Mouse (Mus musculus): ENCODE results near the gene Arhgef38. TPM values are rescaled to one million over a fixed set of nuclear protein-coding genes. Genes with fewer than 3 reads are reported as not detected.

Gene Arhgef38
- polyA plus RNA-seq, 1 experiment from 2014 or later: not detected

DNA sequence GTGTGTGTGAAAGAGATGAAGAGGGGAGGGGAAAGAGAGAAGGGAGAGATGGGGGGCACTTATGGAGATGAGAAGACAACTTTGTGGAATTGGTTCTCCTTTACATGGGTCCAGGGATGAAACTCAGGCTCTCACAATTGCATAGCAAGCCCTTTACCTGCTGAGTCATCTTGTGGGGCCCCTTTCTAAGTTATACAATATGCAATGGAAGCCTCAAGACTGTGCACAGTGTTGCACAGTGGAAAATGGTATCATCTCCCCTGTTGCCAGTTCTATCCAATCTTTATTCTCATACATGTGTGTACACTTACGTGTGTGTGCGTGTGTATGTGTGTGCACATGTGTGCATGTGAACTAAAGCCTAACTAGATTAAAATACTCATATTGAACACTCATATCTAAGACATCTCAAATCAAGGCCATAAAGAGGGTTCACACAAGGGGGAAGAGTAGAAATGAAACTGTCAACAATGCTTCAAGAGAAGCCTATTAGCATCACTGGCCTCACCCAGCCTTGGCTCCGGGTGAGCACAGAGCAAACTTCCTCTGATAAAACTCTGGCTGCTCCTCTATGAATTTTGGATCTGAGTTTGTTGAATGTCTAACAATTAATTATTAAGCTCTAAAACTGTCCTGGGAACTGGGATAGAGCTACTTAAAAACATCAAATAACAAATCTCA lies 21.2 kb downstream of the Arhgef38 start:
- Histone ChIP-seq H3K9ac (no peak overlapping the region), H3K4me1 (replicated peaks) (no peaks in the 10 kb centered on the region), H3K4me3 (replicated peaks) (no peak overlapping the region), H3K4me2 (no peak overlapping the region), H3K27me3 (no peaks in the 10 kb centered on the region), H3K9me3 (replicated peaks) (no peaks in the 10 kb centered on the region), H3K27ac (no peak overlapping the region), H3K36me3 (no peaks in the 10 kb centered on the region)
- DNase-seq: no peak
- WGBS (ENCODE audit: insufficient replicate concordance): 80% methylated on average over 3 of the region's 3 CpGs
- no peak for ATAC-seq (ENCODE audit: low read depth)

DNA sequence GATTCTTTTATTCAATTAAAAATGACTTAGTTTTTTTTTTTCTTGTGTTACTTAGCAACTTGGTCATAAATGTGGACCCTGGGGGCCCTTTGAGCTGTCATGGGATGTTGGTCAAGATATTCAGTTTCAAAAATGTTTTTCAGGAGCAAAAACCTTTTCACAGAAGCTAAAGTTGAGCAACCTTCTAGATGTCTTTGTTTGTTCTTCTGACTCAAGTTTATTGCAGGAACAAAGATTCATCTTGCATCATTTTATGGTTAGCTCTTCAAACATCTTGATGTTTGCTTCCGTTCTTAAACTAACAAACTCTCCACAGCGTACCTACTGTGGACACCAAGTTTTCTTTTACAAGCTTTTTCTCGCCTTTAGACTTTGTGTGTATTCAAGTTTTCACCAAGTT lies 23.4 kb downstream of the Arhgef38 start:
- Histone ChIP-seq H3K9me3 (replicated peaks) (no peaks in the 10 kb centered on the region), H3K36me3 (no peaks in the 10 kb centered on the region), H3K27me3 (no peaks in the 10 kb centered on the region), H3K9ac (no peak overlapping the region), H3K4me2 (no peak overlapping the region), H3K27ac (no peak overlapping the region), H3K4me1 (replicated peaks) (no peaks in the 10 kb centered on the region), H3K4me3 (replicated peaks) (no peak overlapping the region)
- DNase-seq: no peak
- WGBS (ENCODE audit: insufficient replicate concordance): 57% methylated on average over 3 of the region's 3 CpGs
- ATAC-seq (ENCODE audit: low read depth): no peak

DNA sequence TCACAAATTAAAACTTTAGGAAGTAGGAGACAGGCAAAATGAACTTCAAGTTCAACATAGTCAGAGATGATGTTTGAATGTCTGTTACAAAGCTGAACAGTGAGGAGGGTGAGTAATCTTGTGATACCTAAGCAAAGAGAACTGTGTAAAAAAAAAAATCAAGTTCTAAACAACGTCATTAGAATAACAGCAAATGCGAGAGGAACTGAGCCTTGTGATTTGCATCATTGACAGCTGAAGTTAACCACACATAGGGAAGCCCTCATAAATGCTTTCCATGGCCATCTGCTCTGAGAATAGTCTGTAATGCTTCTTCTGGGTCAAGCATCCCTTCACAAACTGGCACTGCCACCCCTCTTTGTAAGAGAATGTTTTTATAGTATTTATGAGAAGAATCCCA lies 31.0 kb downstream of the Arhgef38 start:
- no peak for ATAC-seq (ENCODE audit: low read depth)

DNA sequence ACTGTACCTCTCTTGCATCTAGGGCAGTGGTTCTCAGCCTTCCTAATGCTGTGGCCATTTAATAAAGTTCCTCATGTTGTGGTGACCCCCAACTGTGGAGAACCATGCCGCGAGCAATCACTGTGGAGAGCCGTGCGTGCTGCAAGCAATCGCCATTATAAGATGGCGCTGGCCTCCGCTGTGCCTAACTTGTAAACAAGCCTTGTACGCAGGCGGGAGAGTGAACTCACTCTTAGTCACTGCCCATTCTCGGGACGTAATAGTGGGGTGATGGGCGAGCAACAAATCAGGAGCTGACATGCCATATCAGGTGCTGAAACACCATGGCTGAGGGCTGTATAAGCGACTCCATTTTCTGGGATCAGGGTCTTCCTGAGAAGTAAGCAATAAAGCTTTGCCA lies 32.6 kb downstream of the Arhgef38 start:
- no peak for ATAC-seq (ENCODE audit: low read depth)
- Histone ChIP-seq H3K36me3 (no peaks in the 10 kb centered on the region), H3K4me3 (replicated peaks) (no peak overlapping the region), H3K27me3 (no peaks in the 10 kb centered on the region), H3K4me2 (no peak overlapping the region), H3K27ac (no peak overlapping the region), H3K9me3 (replicated peaks) (no peaks in the 10 kb centered on the region), H3K4me1 (replicated peaks) (no peaks in the 10 kb centered on the region), H3K9ac (no peak overlapping the region)
- DNase-seq: no peak
- WGBS (ENCODE audit: insufficient replicate concordance): 79% methylated on average over 13 of the region's 13 CpGs

More for the DNA sequence above, 31.0 kb downstream of the Arhgef38 start:
- no peaks in the 10 kb centered on the region for H3K9me3 ChIP-seq (replicated peaks)
- no peaks in the 10 kb centered on the region for H3K4me1 ChIP-seq (replicated peaks)
- H3K4me2 ChIP-seq: no peak overlapping the region
- no peak for DNase-seq
- WGBS (ENCODE audit: insufficient replicate concordance): 52% methylated on average over 2 of the region's 2 CpGs
- no peaks in the 10 kb centered on the region for H3K27me3 ChIP-seq
- H3K4me3 ChIP-seq (replicated peaks): no peak overlapping the region
- H3K27ac ChIP-seq: no peak overlapping the region
- no peak overlapping the region for H3K9ac ChIP-seq
- H3K36me3 ChIP-seq: no peaks in the 10 kb centered on the region

DNA sequence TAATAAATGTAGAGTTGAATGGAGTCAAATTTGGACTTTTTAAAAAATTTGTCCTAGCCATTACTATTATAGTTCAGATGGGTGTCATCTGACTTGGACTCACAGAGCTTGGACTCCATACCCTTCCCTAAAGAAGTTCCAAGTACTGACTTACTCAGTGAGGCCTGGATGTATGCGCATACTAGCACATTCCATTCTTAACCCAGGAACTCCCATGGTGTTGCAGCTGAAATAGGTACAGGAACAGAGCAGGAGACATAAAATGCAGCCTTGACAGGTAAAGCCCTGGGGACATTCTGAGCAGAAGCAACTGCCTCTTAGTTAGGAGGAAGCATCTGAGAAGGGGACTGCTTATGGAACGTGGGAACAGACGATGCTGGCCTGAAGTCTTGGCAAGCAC lies 45.8 kb downstream of the Arhgef38 start:
- H3K36me3 ChIP-seq: no peaks in the 10 kb centered on the region
- ATAC-seq (ENCODE audit: low read depth) (no peak), DNase-seq (no peak)
- H3K4me3 ChIP-seq (replicated peaks): no peak overlapping the region
- no peak overlapping the region for H3K4me2 ChIP-seq
- no peaks in the 10 kb centered on the region for H3K9me3 ChIP-seq (replicated peaks)
- no peaks in the 10 kb centered on the region for H3K4me1 ChIP-seq (replicated peaks)
- no peaks in the 10 kb centered on the region for H3K27me3 ChIP-seq
- H3K9ac ChIP-seq: no peak overlapping the region
- no peak overlapping the region for H3K27ac ChIP-seq
- 66% methylated on average over 3 of the region's 3 CpGs for WGBS (ENCODE audit: insufficient replicate concordance)

DNA sequence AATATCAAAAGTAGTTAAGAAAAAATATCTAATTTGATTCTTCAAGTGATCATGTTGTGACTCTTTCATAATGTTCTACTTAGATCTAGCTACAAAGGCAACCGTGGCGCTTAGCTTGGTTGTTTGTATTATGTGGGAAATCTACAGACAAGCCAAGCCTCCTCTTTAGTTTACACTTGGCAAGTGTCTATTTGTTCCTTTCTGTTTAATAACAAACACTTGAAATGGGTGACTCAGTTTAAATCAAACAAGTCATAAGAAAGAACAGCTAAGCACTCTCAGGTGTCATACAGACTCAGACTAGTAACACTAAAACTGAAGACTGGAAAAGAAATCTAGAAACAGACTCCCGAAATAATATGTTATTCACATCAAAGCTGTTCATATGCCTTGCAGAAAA lies 47.2 kb downstream of the Arhgef38 start:
- Histone ChIP-seq H3K4me3 (replicated peaks) (no peak overlapping the region), H3K9ac (no peak overlapping the region), H3K36me3 (no peaks in the 10 kb centered on the region), H3K9me3 (replicated peaks) (no peaks in the 10 kb centered on the region), H3K27me3 (no peaks in the 10 kb centered on the region), H3K4me1 (replicated peaks) (no peaks in the 10 kb centered on the region), H3K4me2 (no peak overlapping the region), H3K27ac (no peak overlapping the region)
- DNase-seq (no peak), ATAC-seq (ENCODE audit: low read depth) (no peak)
- 61% methylated on average over 3 of the region's 3 CpGs for WGBS (ENCODE audit: insufficient replicate concordance)

DNA sequence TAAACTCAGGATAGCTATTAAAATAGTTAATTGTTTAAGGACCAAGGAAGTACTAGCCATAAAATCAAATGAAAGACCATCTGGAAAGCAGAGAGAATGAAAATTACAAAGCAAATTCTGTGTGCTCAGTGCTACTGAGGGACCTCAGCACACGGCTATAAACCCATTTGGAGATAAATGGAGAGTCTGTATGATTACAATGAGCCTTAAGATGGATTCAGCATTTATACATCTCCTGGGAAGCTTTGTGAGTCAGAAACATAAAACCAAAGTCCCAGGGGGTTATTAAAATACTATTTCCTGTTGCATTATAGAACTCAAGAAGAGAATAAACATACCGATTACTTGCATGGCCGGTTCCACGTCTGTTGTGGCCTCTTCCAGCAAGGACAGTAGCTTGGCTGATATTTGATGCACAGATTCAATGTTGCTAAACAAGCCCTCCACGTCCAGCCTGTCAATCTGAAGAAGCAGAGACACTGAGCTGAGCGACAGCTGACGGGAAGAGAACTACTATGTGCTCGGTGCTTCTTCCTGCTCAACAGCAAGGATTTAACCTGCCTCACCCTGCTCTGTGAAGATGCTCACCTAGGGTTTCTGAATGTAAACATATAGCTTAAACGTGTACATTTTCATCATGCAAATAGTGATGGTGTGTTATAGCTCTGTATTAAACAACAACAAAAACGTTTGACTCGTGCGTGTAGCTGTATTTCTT lies 58.6 kb downstream of the Arhgef38 start:
- 58% methylated on average over 12 of the region's 12 CpGs for WGBS (ENCODE audit: insufficient replicate concordance)
- DNase-seq: no peak
- H3K4me3 ChIP-seq (replicated peaks): no peak overlapping the region
- H3K9ac ChIP-seq: no peak overlapping the region
- no peak for ATAC-seq (ENCODE audit: low read depth)
- no peak overlapping the region for H3K4me2 ChIP-seq
- no peaks in the 10 kb centered on the region for H3K36me3 ChIP-seq
- no peak overlapping the region for H3K27ac ChIP-seq
- no peaks in the 10 kb centered on the region for H3K9me3 ChIP-seq (replicated peaks)
- H3K27me3 ChIP-seq: no peaks in the 10 kb centered on the region
- no peaks in the 10 kb centered on the region for H3K4me1 ChIP-seq (replicated peaks)

DNA sequence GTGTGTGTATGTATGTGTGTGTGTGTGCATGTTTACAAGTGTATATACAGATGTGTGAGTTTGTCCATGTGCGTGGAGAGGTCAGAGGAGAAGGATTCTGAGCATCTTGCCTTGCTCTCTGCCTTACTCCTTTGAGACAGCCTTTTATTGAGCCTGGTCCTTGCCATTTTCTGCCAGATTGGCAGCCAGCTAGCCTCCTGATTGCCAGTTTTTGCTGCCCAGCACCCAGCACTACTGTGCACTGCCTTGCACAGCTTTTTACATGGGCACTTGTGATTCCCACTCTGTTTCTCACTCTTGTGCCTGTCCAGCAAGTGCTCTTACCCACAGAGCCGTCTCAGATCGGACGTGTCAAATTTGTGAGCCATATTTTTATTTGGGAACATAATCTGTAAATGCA lies 62.5 kb downstream of the Arhgef38 start:
- Histone ChIP-seq H3K4me2 (no peak overlapping the region), H3K4me3 (replicated peaks) (no peak overlapping the region), H3K9ac (no peak overlapping the region), H3K9me3 (replicated peaks) (no peaks in the 10 kb centered on the region), H3K27ac (no peak overlapping the region), H3K4me1 (replicated peaks) (no peaks in the 10 kb centered on the region), H3K36me3 (no peaks in the 10 kb centered on the region), H3K27me3 (no peaks in the 10 kb centered on the region)
- no peak for DNase-seq
- ATAC-seq (ENCODE audit: low read depth): no peak
- WGBS (ENCODE audit: insufficient replicate concordance): 71% methylated on average over 4 of the region's 4 CpGs

DNA sequence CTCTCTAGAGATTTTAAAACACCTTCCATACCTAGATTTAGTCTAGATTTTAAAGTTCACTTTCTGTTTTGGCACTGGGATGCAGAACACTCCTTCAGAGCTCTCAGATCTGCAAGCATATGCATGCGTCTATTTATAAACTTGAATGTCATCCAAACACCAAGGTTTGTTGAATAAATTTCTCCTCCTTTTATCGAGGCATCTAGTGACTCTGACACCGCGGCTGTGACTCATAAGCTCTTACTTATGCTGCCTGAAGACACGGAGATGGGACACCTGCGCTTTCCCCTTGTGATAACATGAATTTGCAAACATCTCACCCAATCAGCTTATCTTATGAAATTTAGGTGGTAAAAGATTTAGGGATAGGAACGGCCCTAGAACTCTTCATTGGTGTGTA lies 65.0 kb downstream of the Arhgef38 start:
- no peak for DNase-seq

DNA sequence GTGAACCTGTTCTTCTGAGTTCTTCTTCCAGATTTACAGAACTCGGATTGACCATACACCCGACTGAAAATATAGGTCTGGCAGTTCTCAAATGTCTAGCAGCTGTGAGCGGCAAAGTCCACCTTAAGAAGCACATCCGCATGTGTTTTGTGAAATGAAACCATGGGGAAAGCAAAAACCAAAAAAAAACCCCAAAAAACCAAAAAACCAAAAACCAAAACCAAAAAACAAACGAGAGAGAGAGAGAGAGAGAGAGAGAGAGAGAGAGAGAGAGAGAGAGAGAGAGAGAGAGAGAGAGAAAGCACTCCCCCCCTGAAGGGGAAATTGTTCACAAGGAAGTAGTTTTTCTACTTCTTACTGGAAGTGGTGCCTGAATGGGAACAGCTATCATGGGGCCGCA lies 67.2 kb downstream of the Arhgef38 start:
- Histone ChIP-seq H3K9ac (no peak overlapping the region), H3K27ac (no peak overlapping the region), H3K9me3 (replicated peaks) (no peaks in the 10 kb centered on the region), H3K4me2 (no peak overlapping the region), H3K4me3 (replicated peaks) (no peak overlapping the region), H3K27me3 (no peaks in the 10 kb centered on the region), H3K36me3 (no peaks in the 10 kb centered on the region), H3K4me1 (replicated peaks) (no peaks in the 10 kb centered on the region)
- 62% methylated on average over 6 of the region's 6 CpGs for WGBS (ENCODE audit: insufficient replicate concordance)
- DNase-seq: no peak
- ATAC-seq (ENCODE audit: low read depth): no peak

More for the DNA sequence above, 65.0 kb downstream of the Arhgef38 start:
- H3K4me2 ChIP-seq: no peak overlapping the region
- H3K9me3 ChIP-seq (replicated peaks): no peaks in the 10 kb centered on the region
- no peaks in the 10 kb centered on the region for H3K27me3 ChIP-seq
- ATAC-seq (ENCODE audit: low read depth): no peak
- no peak overlapping the region for H3K27ac ChIP-seq
- WGBS (ENCODE audit: insufficient replicate concordance): 64% methylated on average over 7 of the region's 7 CpGs
- H3K9ac ChIP-seq: no peak overlapping the region
- H3K4me3 ChIP-seq (replicated peaks): no peak overlapping the region
- no peaks in the 10 kb centered on the region for H3K36me3 ChIP-seq
- H3K4me1 ChIP-seq (replicated peaks): no peaks in the 10 kb centered on the region

DNA sequence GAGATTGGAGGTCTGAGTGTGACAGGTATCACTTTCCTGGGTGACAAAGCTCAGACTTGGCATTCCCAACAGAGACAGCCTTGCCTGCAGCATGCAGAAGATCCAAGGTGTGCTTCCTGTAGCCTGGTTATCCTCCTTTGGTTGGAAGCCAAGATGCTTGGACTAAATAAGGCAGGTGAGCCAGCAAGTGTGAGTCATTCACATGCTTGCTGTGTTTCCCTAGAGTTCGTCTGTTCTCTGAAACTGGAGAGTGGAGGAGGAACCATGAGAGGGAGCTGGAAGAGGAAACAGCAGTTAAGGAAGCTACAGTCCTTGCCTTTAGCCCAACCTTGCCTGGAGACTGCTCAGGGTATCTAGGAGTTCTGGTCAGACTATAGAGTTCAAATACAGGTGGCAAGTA lies 69.6 kb downstream of the Arhgef38 start:
- no peaks in the 10 kb centered on the region for H3K4me1 ChIP-seq (replicated peaks)
- H3K4me3 ChIP-seq (replicated peaks): no peak overlapping the region
- no peak overlapping the region for H3K27ac ChIP-seq
- no peaks in the 10 kb centered on the region for H3K27me3 ChIP-seq
- WGBS (ENCODE audit: insufficient replicate concordance): 6% methylated on average over 1 of the region's 1 CpGs
- DNase-seq (no peak), ATAC-seq (ENCODE audit: low read depth) (no peak)
- H3K9ac ChIP-seq: no peak overlapping the region
- no peak overlapping the region for H3K4me2 ChIP-seq
- no peaks in the 10 kb centered on the region for H3K9me3 ChIP-seq (replicated peaks)
- H3K36me3 ChIP-seq: no peaks in the 10 kb centered on the region

DNA sequence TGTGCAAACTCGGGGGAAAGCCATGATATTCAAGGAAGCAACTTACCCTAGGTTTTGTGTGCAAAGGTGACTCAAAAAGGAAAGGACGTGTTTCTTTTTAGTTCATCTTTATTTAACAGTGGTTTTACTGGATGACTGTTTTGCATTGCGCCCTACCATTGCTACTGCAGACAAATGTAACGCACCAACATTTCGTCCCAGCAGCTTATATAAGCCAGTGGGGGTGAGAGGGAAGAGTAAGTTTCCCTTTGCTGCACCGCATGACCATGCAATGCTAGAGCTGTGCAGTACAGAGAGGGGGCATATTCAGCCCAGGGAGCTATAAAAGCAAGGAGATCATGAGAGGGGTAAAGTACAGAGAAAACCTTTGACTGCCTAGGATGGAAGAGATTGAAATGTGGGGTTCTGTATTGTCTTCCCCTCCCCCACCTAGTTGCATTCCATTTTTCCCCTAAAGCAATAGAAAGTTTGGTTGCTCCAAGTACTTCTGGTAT lies 70.8 kb downstream of the Arhgef38 start:
- Histone ChIP-seq H3K27ac (no peak overlapping the region), H3K9me3 (replicated peaks) (no peaks in the 10 kb centered on the region), H3K4me3 (replicated peaks) (no peak overlapping the region), H3K4me1 (replicated peaks) (no peaks in the 10 kb centered on the region), H3K36me3 (no peaks in the 10 kb centered on the region), H3K9ac (no peak overlapping the region), H3K4me2 (no peak overlapping the region), H3K27me3 (no peaks in the 10 kb centered on the region)
- 66% methylated on average over 6 of the region's 6 CpGs for WGBS (ENCODE audit: insufficient replicate concordance)
- ATAC-seq (ENCODE audit: low read depth): no peak
- no peak for DNase-seq
